Mouse (Mus musculus) liver, embryonic 14.5 days (tissue): ENCODE measurements around the gene Fubp1. TPM values are rescaled to one million over a fixed set of nuclear protein-coding genes. Genes with fewer than 3 reads are reported as not detected.

Experiments used
- ATAC-seq: fragments of 200-750 bp; cut with Nextera tagmentation; 2 replicates; pipeline ENCODE4 v1.8.0; 2017; ENCODE audit warnings: moderate number of reproducible peaks, mild to moderate bottlenecking, moderate library complexity; ENCODE audit not compliant: insufficient read depth
- DNase-seq, 3 experiments: peaks; one replicate each; pipeline ENCODE4 v3.0.0-alpha.2; 2012 to 2013; ENCODE audit warnings: low read depth in 3 of 3, low spot score in 3 of 3
- H3K27ac ChIP-seq: fragments of 300-500 bp; sonication (generic); 2 replicates; pipeline ENCODE4 v1.5.1; 2014; ENCODE audit warnings: moderate library complexity, mild to moderate bottlenecking, control low read depth, inconsistent platforms
- H3K27me3 ChIP-seq: fragments of 300-500 bp; sonication (generic); 2 replicates; pipeline ENCODE4 v1.6.1; 2014; ENCODE audit warnings: mild to moderate bottlenecking, low read length, moderate library complexity; ENCODE audit not compliant: control insufficient read depth, insufficient read depth
- H3K36me3 ChIP-seq: fragments of 300-500 bp; sonication (generic); replicated peaks from 2 replicates; pipeline ENCODE4 v1.6.1; 2014; ENCODE audit warnings: low read depth; ENCODE audit not compliant: control insufficient read depth, insufficient read depth
- H3K4me1 ChIP-seq, 2 experiments: fragments of 200-500 bp in 1 of 2; fragments of 300-500 bp in 1 of 2; sonication (generic) in 1 of 2; replicated peaks; 2 replicates each; pipeline ENCODE4 v1.6.1; 2012 to 2014; ENCODE audit warnings: antibody characterized with exemption in 1 of 2, inconsistent platforms in 1 of 2, low read length in 1 of 2; ENCODE audit not compliant: control insufficient read depth in 2 of 2, insufficient read depth in 2 of 2
- H3K4me2 ChIP-seq: fragments of 300-500 bp; sonication (generic); 2 replicates; pipeline ENCODE4 v1.6.1; 2014; ENCODE audit warnings: low read depth, mild to moderate bottlenecking, control low read depth, moderate library complexity
- H3K4me3 ChIP-seq, 2 experiments: fragments of 200-500 bp in 1 of 2; fragments of 300-500 bp in 1 of 2; sonication (generic) in 1 of 2; 2 replicates each; pipeline ENCODE4 v1.5.1; 2012 to 2014; ENCODE audit warnings: low read depth in 2 of 2, low read length in 2 of 2, mild to moderate bottlenecking in 2 of 2, control low read depth in 1 of 2, inconsistent platforms in 1 of 2, moderate library complexity in 1 of 2; ENCODE audit not compliant: insufficient read depth in 1 of 2
- H3K9ac ChIP-seq: fragments of 300-500 bp; sonication (generic); replicated peaks from 2 replicates; pipeline ENCODE4 v1.6.1; 2014; ENCODE audit warnings: mild to moderate bottlenecking, control low read depth, moderate library complexity
- H3K9me3 ChIP-seq: fragments of 300-500 bp; sonication (generic); 2 replicates; pipeline ENCODE4 v1.6.1; 2016; ENCODE audit warnings: low read length, mixed read lengths; ENCODE audit not compliant: control insufficient read depth
- CTCF ChIP-seq: IDR thresholded peaks from 2 replicates; pipeline ENCODE4 v1.5.1; 2016; ENCODE audit warnings: antibody characterized with exemption, low read depth, control low read depth
- EP300 ChIP-seq: IDR thresholded peaks from 2 replicates; pipeline ENCODE4 v1.6.1; 2016; ENCODE audit warnings: antibody characterized with exemption, low read depth
- WGBS: fragments of 180-500 bp; shearing (Covaris S2); extraction: QIAGEN DNeasy Blood & Tissue Kit; methylation state at CpG from one replicate; pipeline ENCODE4 v1.1.7; 2014; ENCODE audit not compliant: insufficient replicate concordance; 5-methylcytosine and 5-hydroxymethylcytosine counted together
- polyA plus RNA-seq, 2 experiments: library from polyadenylated mRNA; depleted of rRNA in 1 of 2; stranded (reverse) in 1 of 2; unstranded in 1 of 2; fragments of >200 nt; fragmentation: Nextera tagmentation in 1 of 2; extraction: Ambion mirVana in 1 of 2; gene quantifications; 2 replicates each; pipeline versions ENCODE4 v1.2.1 to v1.2.3; 2012 to 2014

The Fubp1 gene
- polyA plus RNA-seq, 2 experiments, result 50.8 to 64.6 TPM

GRCm38 (mm10) chr3:152284306-152284705 is 74.1 kb downstream of the Fubp1 start:
- Histone ChIP-seq H3K27ac (no peak overlapping the region), H3K4me1 (no peaks in the 10 kb centered on the region; a peak in 1 of 4 replicates), H3K4me3 (no peak overlapping the region), H3K9me3 (no peaks in the 10 kb centered on the region), H3K27me3 (no peaks in the 10 kb centered on the region), H3K4me2 (no peak overlapping the region), H3K36me3 (no peaks in the 10 kb centered on the region), H3K9ac (no peak overlapping the region)
- 79% methylated on average over 1 of the region's 1 CpGs for WGBS
- ATAC-seq, result no peak
- DNase-seq, result no peak
- TF ChIP-seq EP300 (no peak), CTCF (no peak)

DNA sequence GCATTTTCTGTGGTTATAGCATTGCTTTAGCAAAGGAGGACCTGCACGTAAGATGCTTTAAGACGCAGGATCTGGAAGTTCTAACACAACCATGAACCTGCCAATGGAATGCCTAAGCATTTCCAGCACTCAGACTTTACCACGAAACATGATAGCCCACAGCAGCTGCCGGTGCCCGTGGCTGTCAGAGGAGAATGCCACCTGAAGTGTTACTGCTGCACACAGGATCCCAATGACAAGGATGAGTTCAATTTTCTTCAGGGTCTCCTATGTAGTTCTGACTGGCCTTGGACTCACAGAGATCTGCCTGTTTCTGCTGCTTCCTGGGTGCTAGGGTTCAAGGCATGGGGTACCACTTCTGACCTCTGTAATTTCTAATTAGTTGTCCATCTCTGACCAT is 74.5 kb downstream of the Fubp1 start:
- Histone ChIP-seq H3K9ac (no peak overlapping the region), H3K4me3 (no peak overlapping the region), H3K4me1 (no peaks in the 10 kb centered on the region; a peak in 1 of 4 replicates), H3K4me2 (no peak overlapping the region), H3K9me3 (no peaks in the 10 kb centered on the region), H3K27me3 (no peaks in the 10 kb centered on the region), H3K27ac (no peak overlapping the region), H3K36me3 (no peaks in the 10 kb centered on the region)
- WGBS, result 76% methylated on average over 5 of the region's 5 CpGs
- ATAC-seq, result no peak
- TF ChIP-seq EP300 (no peak), CTCF (no peak)
- no peak for DNase-seq

Other genes starting within 250 kb of the Fubp1 start
- gene Gipc2, start 44.2 kb upstream of the Fubp1 start, polyA plus RNA-seq (2012; rRNA removed), result 5.1 and 7.7 TPM in 2 replicates
- 16.9 and 17.8 TPM in 2 replicates for gene Gipc2, start 44.2 kb upstream of the Fubp1 start, polyA plus RNA-seq (2014; fragmentation: Nextera tagmentation; extraction: Ambion mirVana)
- gene Dnajb4, start 120 bp upstream of the Fubp1 start, polyA plus RNA-seq (2012; rRNA removed), result 10.9 and 18.3 TPM in 2 replicates
- gene Dnajb4, start 120 bp upstream of the Fubp1 start, polyA plus RNA-seq (2014; fragmentation: Nextera tagmentation; extraction: Ambion mirVana), result 29.9 and 34.3 TPM in 2 replicates
- 0.10 and 0.25 TPM in 2 replicates for gene Nexn, start 55.9 kb downstream of the Fubp1 start, polyA plus RNA-seq (2012; rRNA removed)
- gene Nexn, start 55.9 kb downstream of the Fubp1 start, polyA plus RNA-seq (2014; fragmentation: Nextera tagmentation; extraction: Ambion mirVana), result 0.30 and 0.69 TPM in 2 replicates
- 2.3 and 3.4 TPM in 2 replicates for gene Miga1, start 130.0 kb downstream of the Fubp1 start, polyA plus RNA-seq (2012; rRNA removed)
- 3.0 and 4.4 TPM in 2 replicates for gene Miga1, start 130.0 kb downstream of the Fubp1 start, polyA plus RNA-seq (2014; fragmentation: Nextera tagmentation; extraction: Ambion mirVana)
- 11.7 and 18.5 TPM in 2 replicates for gene Usp33, start 136.1 kb downstream of the Fubp1 start, polyA plus RNA-seq (2012; rRNA removed)
- gene Usp33, start 136.1 kb downstream of the Fubp1 start, polyA plus RNA-seq (2014; fragmentation: Nextera tagmentation; extraction: Ambion mirVana), result 23.1 and 24.8 TPM in 2 replicates
- 7.3 and 7.8 TPM in 2 replicates for gene Zzz3, start 185.1 kb downstream of the Fubp1 start, polyA plus RNA-seq (2012; rRNA removed)
- 17.0 and 19.1 TPM in 2 replicates for gene Zzz3, start 185.1 kb downstream of the Fubp1 start, polyA plus RNA-seq (2014; fragmentation: Nextera tagmentation; extraction: Ambion mirVana)